10 mouse cellular contexts compared by ENCODE assay signal in the genomic region with DNA sequence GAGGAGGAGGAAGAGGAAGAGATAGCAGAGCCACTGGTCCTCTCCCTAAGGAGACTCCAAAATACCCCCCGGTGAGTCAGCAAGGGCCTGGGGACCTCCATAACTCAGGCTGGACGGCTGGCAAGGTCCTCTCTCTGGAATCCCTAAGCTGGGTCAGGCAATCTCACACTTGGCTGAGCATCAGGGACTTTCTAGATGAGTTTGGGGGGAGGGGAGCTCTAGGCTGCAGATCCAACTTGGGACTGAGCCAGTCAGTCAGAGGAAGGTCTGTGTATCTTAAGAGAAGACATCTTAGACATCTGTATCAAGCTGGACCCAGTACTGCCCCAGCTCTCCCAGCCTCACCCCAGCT. TPM values are rescaled to one million over a fixed set of nuclear protein-coding genes. Genes with fewer than 3 reads are reported as not detected.
DNase-seq lines count a peak whose midpoint lies in the region; ATAC-seq and TF ChIP-seq lines count a peak whose summit lies in the region.
"Had no signal": no experiment of that assay in that cellular context is flagged by ENCODE, and none has a peak within 500 bp of the region (broad histone marks: within the 10 kb centered on the region; RNA-seq: fewer than 3 reads in every experiment).

No protein-coding gene starts in this region.

- H3K79me2 ChIP-seq in liver, adult 2 months (ENCODE audit: control insufficient read depth, insufficient read depth, low read length) = 0 out of 2 replicates have a peak, but pooled peaks cover 3% of the 10 kb centered on the region

- peak; percentile 69 for DNase-seq in liver, adult 2 months (ENCODE audit: extremely low read depth, low read depth, low spot score)
- no peak for DNase-seq in liver, embryonic 11.5 days (ENCODE audit: low spot score)
- DNase-seq in adrenal gland, postnatal 14 days = peak; percentile 89
- DNase-seq in lung, postnatal 14 days = peak; percentile 47
- no peak for DNase-seq in natural killer cell, adult 2 months (ENCODE audit: low spot score in 2 of 2)

- H3K27me3 ChIP-seq in liver, adult 2 months (ENCODE audit: control insufficient read depth, insufficient read depth, low read length) = no peaks in the 10 kb centered on the region
- no peaks in the 10 kb centered on the region; the same call in 1 of the 2 replicates for H3K27me3 ChIP-seq in liver, embryonic 11.5 days (replicated peaks; ENCODE audit: control insufficient read depth, insufficient read depth, low read length)
- H3K27me3 ChIP-seq in intestine, embryonic 15.5 days (replicated peaks) = no peaks in the 10 kb centered on the region
- peaks cover 4% of the 10 kb centered on the region; the same call in 1 of the 2 replicates for H3K27me3 ChIP-seq in forebrain, embryonic 13.5 days
- H3K27me3 ChIP-seq: forebrain, embryonic 12.5 days had no signal

- H3K4me1 ChIP-seq in liver, adult 2 months (ENCODE audit: control insufficient read depth, insufficient read depth, low read length) = peaks cover 20% of the 10 kb centered on the region
- H3K4me1 ChIP-seq in liver, embryonic 11.5 days (replicated peaks; ENCODE audit: control insufficient read depth, insufficient read depth, low read length) = no peaks in the 10 kb centered on the region
- peaks cover 14% of the 10 kb centered on the region; the same call in 1 of the 2 replicates for H3K4me1 ChIP-seq in intestine, embryonic 15.5 days (replicated peaks)
- peaks cover 15% of the 10 kb centered on the region; the same call in 1 of the 2 replicates for H3K4me1 ChIP-seq in forebrain, embryonic 13.5 days

- no peak for ATAC-seq in liver, embryonic 11.5 days (replicated peaks; ENCODE audit: low FRiP score)
- peak; percentile 27; the same call in 1 of the 2 replicates for ATAC-seq in intestine, embryonic 15.5 days
- no peak for ATAC-seq in forebrain, embryonic 13.5 days

- no peak for TF ChIP-seq CTCF in liver, adult 2 months (IDR thresholded peaks at IDR 0.05; ENCODE audit: low read depth, low read length)

- H3K9ac ChIP-seq in liver, adult 2 months (ENCODE audit: low read depth, low read length) = peak overlapping the region; percentile 71
- no peak overlapping the region for H3K9ac ChIP-seq in liver, embryonic 11.5 days (ENCODE audit: low read depth, low read length)
- 0 out of 2 replicates have a peak overlapping the region, but pooled peaks have one; percentile 20 for H3K9ac ChIP-seq in intestine, embryonic 15.5 days
- H3K9ac ChIP-seq in forebrain, embryonic 13.5 days = no peak overlapping the region
- H3K9ac ChIP-seq: forebrain, embryonic 12.5 days had no signal

- H3K4me3 ChIP-seq in liver, adult 2 months (ENCODE audit: insufficient read depth, low read depth, low read length) = peak overlapping the region; percentile 68
- H3K4me3 ChIP-seq in liver, embryonic 11.5 days (ENCODE audit: low read depth, low read length) = no peak overlapping the region
- H3K4me3 ChIP-seq in intestine, embryonic 15.5 days (replicated peaks) = peak overlapping the region; percentile 28
- no peak overlapping the region for H3K4me3 ChIP-seq in forebrain, embryonic 13.5 days
- H3K4me3 ChIP-seq: forebrain, embryonic 12.5 days; layer of hippocampus, adult 2 months had no signal

- H3K9me3 ChIP-seq in liver, embryonic 11.5 days (ENCODE audit: control insufficient read depth, low read length) = no peaks in the 10 kb centered on the region
- no peaks in the 10 kb centered on the region for H3K9me3 ChIP-seq in intestine, embryonic 15.5 days
- H3K9me3 ChIP-seq in forebrain, embryonic 13.5 days (replicated peaks) = no peaks in the 10 kb centered on the region
- H3K9me3 ChIP-seq: forebrain, embryonic 12.5 days had no signal

- WGBS in liver, adult 2 months = 19% methylated on average over 2 of the region's 2 CpGs
- 53% methylated on average over 2 of the region's 2 CpGs for WGBS in liver, embryonic 11.5 days
- 51% methylated on average over 2 of the region's 2 CpGs for WGBS in intestine, embryonic 15.5 days
- 47% methylated on average over 2 of the region's 2 CpGs for WGBS in forebrain, embryonic 13.5 days

- no peak for TF ChIP-seq POLR2A in liver, adult 2 months (IDR thresholded peaks at IDR 0.05; ENCODE audit: extremely low read depth, insufficient read depth, low read length)

- H3K4me2 ChIP-seq in liver, embryonic 11.5 days = no peak overlapping the region
- peak overlapping the region; percentile 53 for H3K4me2 ChIP-seq in intestine, embryonic 15.5 days (replicated peaks)
- no peak overlapping the region for H3K4me2 ChIP-seq in forebrain, embryonic 13.5 days
- H3K4me2 ChIP-seq: forebrain, embryonic 12.5 days had no signal

- H3K36me3 ChIP-seq in liver, adult 2 months (ENCODE audit: control insufficient read depth, insufficient read depth, low read length) = no peaks in the 10 kb centered on the region
- H3K36me3 ChIP-seq in liver, embryonic 11.5 days (ENCODE audit: control insufficient read depth, insufficient read depth, low read length) = no peaks in the 10 kb centered on the region
- no peaks in the 10 kb centered on the region for H3K36me3 ChIP-seq in intestine, embryonic 15.5 days
- H3K36me3 ChIP-seq in forebrain, embryonic 13.5 days (ENCODE audit: poor library complexity, severe bottlenecking) = no peaks in the 10 kb centered on the region
- H3K36me3 ChIP-seq: forebrain, embryonic 12.5 days had no signal

- peak overlapping the region; percentile 94 for H3K27ac ChIP-seq in liver, adult 2 months (replicated peaks; ENCODE audit: insufficient read depth, low read depth, low read length)
- no peak overlapping the region for H3K27ac ChIP-seq in liver, embryonic 11.5 days (ENCODE audit: low read depth, low read length)
- peak overlapping the region; percentile 82 for H3K27ac ChIP-seq in intestine, embryonic 15.5 days
- no peak overlapping the region for H3K27ac ChIP-seq in forebrain, embryonic 13.5 days
- H3K27ac ChIP-seq: forebrain, embryonic 12.5 days; macrophage had no signal

RNA-seq across cellular contexts. Expression of a gene that starts 0.3 kb away (rescaled TPM):
- total RNA-seq in liver, adult 2 months (2014; rRNA removed) = 13.6 and 16.2 TPM in 2 replicates
- polyA plus RNA-seq in liver, adult 2 months (2012; rRNA removed) = 33.7 and 44.3 TPM in 2 replicates
- polyA plus RNA-seq in liver, embryonic 11.5 days (2014; fragmentation: Nextera tagmentation; extraction: Ambion mirVana) = not detected in 2 replicates
- 1.7 and 2.8 TPM in 2 replicates for total RNA-seq in adrenal gland, postnatal 14 days (2021)
- 11.5 and 14.4 TPM in 2 replicates for polyA plus RNA-seq in intestine, embryonic 15.5 days (2015; fragmentation: Nextera tagmentation; extraction: Ambion mirVana)
- not detected in 2 replicates for polyA plus RNA-seq in forebrain, embryonic 13.5 days (2015; fragmentation: Nextera tagmentation; extraction: Ambion mirVana)
- total RNA-seq: layer of hippocampus, adult 2 months had no signal
- polyA plus RNA-seq: forebrain, embryonic 12.5 days; macrophage had no signal

RNA-seq across cellular contexts. Expression of a gene that starts 5.5 kb away (rescaled TPM):
- total RNA-seq in liver, adult 2 months (2014; rRNA removed) = 13.7 and 18.8 TPM in 2 replicates
- 14.8 and 21.6 TPM in 2 replicates for polyA plus RNA-seq in liver, adult 2 months (2012; rRNA removed)
- 263 and 272 TPM in 2 replicates for polyA plus RNA-seq in liver, embryonic 11.5 days (2014; fragmentation: Nextera tagmentation; extraction: Ambion mirVana)
- total RNA-seq in adrenal gland, postnatal 14 days (2021) = 85.6 and 101 TPM in 2 replicates
- polyA plus RNA-seq in intestine, embryonic 15.5 days (2015; fragmentation: Nextera tagmentation; extraction: Ambion mirVana) = 171 and 172 TPM in 2 replicates
- 111 and 122 TPM in 2 replicates for polyA plus RNA-seq in forebrain, embryonic 13.5 days (2015; fragmentation: Nextera tagmentation; extraction: Ambion mirVana)

RNA-seq across cellular contexts. Expression of a gene that starts 24.2 kb away (rescaled TPM):
- 0.47 and 0.55 TPM in 2 replicates for total RNA-seq in liver, adult 2 months (2014; rRNA removed)
- polyA plus RNA-seq in liver, adult 2 months (2012; rRNA removed) = 0.43 and 0.93 TPM in 2 replicates
- polyA plus RNA-seq in liver, embryonic 11.5 days (2014; fragmentation: Nextera tagmentation; extraction: Ambion mirVana) = 22.9 and 24.8 TPM in 2 replicates
- total RNA-seq in adrenal gland, postnatal 14 days (2021) = 4.1 and 5.4 TPM in 2 replicates
- 41.9 and 45.0 TPM in 2 replicates for polyA plus RNA-seq in intestine, embryonic 15.5 days (2015; fragmentation: Nextera tagmentation; extraction: Ambion mirVana)
- 2.2 and 2.6 TPM in 2 replicates for polyA plus RNA-seq in forebrain, embryonic 13.5 days (2015; fragmentation: Nextera tagmentation; extraction: Ambion mirVana)
- polyA plus RNA-seq: macrophage had no signal

RNA-seq across cellular contexts. Expression of a gene that starts 54.0 kb away (rescaled TPM):
- 25.4 and 41.1 TPM in 2 replicates for total RNA-seq in liver, adult 2 months (2014; rRNA removed)
- 47.3 and 65.1 TPM in 2 replicates for polyA plus RNA-seq in liver, adult 2 months (2012; rRNA removed)
- polyA plus RNA-seq in liver, embryonic 11.5 days (2014; fragmentation: Nextera tagmentation; extraction: Ambion mirVana) = 20.0 and 21.0 TPM in 2 replicates
- 6.9 and 13.1 TPM in 2 replicates for total RNA-seq in adrenal gland, postnatal 14 days (2021)
- polyA plus RNA-seq in intestine, embryonic 15.5 days (2015; fragmentation: Nextera tagmentation; extraction: Ambion mirVana) = 5.3 and 5.6 TPM in 2 replicates
- 3.5 and 3.6 TPM in 2 replicates for polyA plus RNA-seq in forebrain, embryonic 13.5 days (2015; fragmentation: Nextera tagmentation; extraction: Ambion mirVana)
- polyA plus RNA-seq: macrophage had no signal

Comparison
In these comparisons a context has a peak if more than half of its experiments do, and no peak if none do; other contexts are left out.
1. DNase-seq: peak in liver, adult 2 months (single experiment), adrenal gland, postnatal 14 days (single experiment) and lung, postnatal 14 days (single experiment); none in liver, embryonic 11.5 days (single experiment) and natural killer cell, adult 2 months (0 of 2).
2. H3K27ac ChIP-seq: peak in liver, adult 2 months (single experiment) and intestine, embryonic 15.5 days (single experiment); none in liver, embryonic 11.5 days (single experiment) and forebrain, embryonic 13.5 days (single experiment).
3. H3K4me3 ChIP-seq: peak in liver, adult 2 months (single experiment) and intestine, embryonic 15.5 days (single experiment); none in liver, embryonic 11.5 days (single experiment) and forebrain, embryonic 13.5 days (single experiment).
4. H3K9ac ChIP-seq: peak in liver, adult 2 months (single experiment) and intestine, embryonic 15.5 days (single experiment); none in liver, embryonic 11.5 days (single experiment) and forebrain, embryonic 13.5 days (single experiment).
5. RNA of a gene that starts 0.3 kb away (polyA plus RNA-seq): 33.7 to 44.3 TPM in liver, adult 2 months and 11.5 to 14.4 TPM in intestine, embryonic 15.5 days; not detected in liver, embryonic 11.5 days and not detected in forebrain, embryonic 13.5 days; every median in the first group is over 10 times any median in the second.